Mouse (Mus musculus): ENCODE data around the gene Dlgap3.

The Dlgap3 gene

GRCm38 (mm10) chr4:127174900-127175278, 5.9 kb downstream of the Dlgap3 start:
- DNase-seq = no peak

GRCm38 (mm10) chr4:127177961-127178360, 9.0 kb downstream of the Dlgap3 start:
- no peak for DNase-seq

GRCm38 (mm10) chr4:127178671-127179070, 9.7 kb downstream of the Dlgap3 start:
- no peak for DNase-seq

GRCm38 (mm10) chr4:127179469-127180449, 10.8 kb downstream of the Dlgap3 start:
- DNase-seq = no peak

- DNase-seq = no peak
Observed at GRCm38 (mm10) chr4:127180450-127180840, 11.4 kb downstream of the Dlgap3 start.

GRCm38 (mm10) chr4:127181010-127181409, 12.0 kb downstream of the Dlgap3 start:
- no peak for DNase-seq

GRCm38 (mm10) chr4:127183867-127184266, 14.9 kb downstream of the Dlgap3 start:
- DNase-seq = no peak

- no peak for DNase-seq
Observed at GRCm38 (mm10) chr4:127190921-127191320, 21.9 kb downstream of the Dlgap3 start.

GRCm38 (mm10) chr4:127192704-127193103, 23.7 kb downstream of the Dlgap3 start:
- DNase-seq = no peak

- no peak for DNase-seq
Observed at GRCm38 (mm10) chr4:127193378-127194155, 24.6 kb downstream of the Dlgap3 start.

- DNase-seq = no peak
Observed at GRCm38 (mm10) chr4:127194477-127195269, 25.7 kb downstream of the Dlgap3 start.

- DNase-seq = no peak
Observed at GRCm38 (mm10) chr4:127198609-127199008, 29.6 kb downstream of the Dlgap3 start.

- no peak for DNase-seq
Observed at GRCm38 (mm10) chr4:127199406-127199805, 30.4 kb downstream of the Dlgap3 start.

- DNase-seq = no peak
Observed at GRCm38 (mm10) chr4:127200164-127200722, 31.2 kb downstream of the Dlgap3 start.

GRCm38 (mm10) chr4:127200769-127201617, 32.0 kb downstream of the Dlgap3 start:
- DNase-seq = no peak

GRCm38 (mm10) chr4:127203081-127203480, 34.1 kb downstream of the Dlgap3 start:
- no peak for DNase-seq

GRCm38 (mm10) chr4:127211318-127211717, 42.3 kb downstream of the Dlgap3 start:
- no peak for DNase-seq

- no peak for DNase-seq
Observed at GRCm38 (mm10) chr4:127214510-127214909, 45.5 kb downstream of the Dlgap3 start.

GRCm38 (mm10) chr4:127215103-127215502, 46.1 kb downstream of the Dlgap3 start:
- DNase-seq = peak; percentile 19

GRCm38 (mm10) chr4:127215799-127216198, 46.8 kb downstream of the Dlgap3 start:
- DNase-seq = no peak

GRCm38 (mm10) chr4:127216251-127216651, 47.2 kb downstream of the Dlgap3 start:
- DNase-seq = no peak

GRCm38 (mm10) chr4:127217048-127217447, 48.0 kb downstream of the Dlgap3 start:
- DNase-seq = no peak
